ENCODE assay signal across 24 mouse cellular contexts in genomic region chr12:8661747-8662146, GRCm38 (mm10).
"Had no signal": no experiment of that assay in that cellular context is flagged by ENCODE, and none has a peak within 500 bp of the region (broad histone marks: within the 10 kb centered on the region; RNA-seq: fewer than 3 reads in every experiment).

No protein-coding gene starts in this region.

- H3K4me3 ChIP-seq: gastrocnemius, adult 2 months; heart, embryonic 10.5 days; heart, embryonic 12.5 days; hindbrain, embryonic 10.5 days; hindbrain, embryonic 12.5 days; kidney, embryonic 15.5 days; left cerebral cortex, adult 2 months; limb, embryonic 13.5 days; limb, embryonic 15.5 days; liver, embryonic 12.5 days had no signal

- H3K27ac ChIP-seq: gastrocnemius, adult 2 months; heart, embryonic 10.5 days; hindbrain, embryonic 10.5 days; hindbrain, embryonic 12.5 days; hindbrain, embryonic 14.5 days; kidney, embryonic 15.5 days; left cerebral cortex, adult 2 months; limb, embryonic 13.5 days; limb, embryonic 15.5 days; liver, embryonic 12.5 days; liver, embryonic 14.5 days had no signal

- DNase-seq: gastrocnemius, adult 2 months; gastrocnemius, postnatal 10 days; gastrocnemius, postnatal 25 days; heart, adult 18-20 months; heart, postnatal 10 days; heart, postnatal 4 days; kidney, adult 11 months; kidney, adult 2 months; kidney, adult 9 months; kidney, postnatal 10 days; kidney, postnatal 36 days; layer of hippocampus, adult 9-11 months had no signal

- H3K36me3 ChIP-seq: heart, embryonic 10.5 days; heart, embryonic 12.5 days; hindbrain, embryonic 10.5 days; hindbrain, embryonic 12.5 days; kidney, embryonic 15.5 days; limb, embryonic 13.5 days; limb, embryonic 15.5 days; liver, embryonic 12.5 days had no signal

- H3K9me3 ChIP-seq: heart, embryonic 10.5 days; heart, embryonic 12.5 days; hindbrain, embryonic 10.5 days; hindbrain, embryonic 12.5 days; kidney, embryonic 15.5 days; limb, embryonic 13.5 days; limb, embryonic 15.5 days; liver, embryonic 12.5 days had no signal

- H3K9ac ChIP-seq: heart, embryonic 12.5 days; hindbrain, embryonic 12.5 days; hindbrain, embryonic 14.5 days; kidney, embryonic 15.5 days; limb, embryonic 13.5 days; limb, embryonic 15.5 days; liver, embryonic 12.5 days; liver, embryonic 14.5 days had no signal

- H3K4me2 ChIP-seq: heart, embryonic 12.5 days; hindbrain, embryonic 12.5 days; hindbrain, embryonic 14.5 days; kidney, embryonic 15.5 days; limb, embryonic 13.5 days; limb, embryonic 15.5 days; liver, embryonic 12.5 days had no signal

- H3K4me1 ChIP-seq: hindbrain, embryonic 10.5 days; hindbrain, embryonic 12.5 days; limb, embryonic 13.5 days; limb, embryonic 15.5 days had no signal

- H3K27me3 ChIP-seq: heart, embryonic 12.5 days; hindbrain, embryonic 12.5 days; kidney, embryonic 15.5 days; limb, embryonic 13.5 days; limb, embryonic 15.5 days; liver, embryonic 12.5 days had no signal

- ATAC-seq: hindbrain, embryonic 16.5 days; liver, embryonic 12.5 days had no signal
